Mouse (Mus musculus): ENCODE measurements around the gene Adam1a.
"Not testable (repeated sequence)": the region's sequence is repeated elsewhere in the genome, so short reads cannot be mapped to it uniquely, and the experiment has no call there.

Adam1a gene

DNA sequence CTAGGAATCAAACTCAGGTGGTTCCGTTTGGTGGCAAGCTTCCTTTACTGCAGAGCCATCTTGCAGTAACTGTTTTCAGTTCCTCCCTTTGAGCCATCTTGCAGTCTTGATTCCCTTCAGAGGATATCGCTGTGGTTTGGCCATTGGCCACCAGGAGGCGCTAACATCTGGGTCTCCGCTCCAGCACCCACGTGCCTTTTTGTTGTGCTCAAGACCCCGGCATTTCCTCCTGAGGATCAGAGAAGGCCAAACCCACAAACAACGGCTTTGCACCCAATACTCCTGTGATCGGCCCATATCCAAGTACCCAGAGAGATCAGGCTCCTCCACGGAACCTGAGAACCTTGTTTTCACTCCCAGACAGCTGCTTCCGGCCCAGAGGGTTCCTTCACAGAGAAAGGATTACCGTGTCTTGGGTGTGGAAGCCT, 19.2 kb upstream of the Adam1a start:
- peak; percentile 90 for DNase-seq (ENCODE audit: low spot score)

GRCm38 (mm10) chr5:121562436-121562835, 17.2 kb upstream of the Adam1a start:
- no peak for DNase-seq (ENCODE audit: low spot score)

DNA sequence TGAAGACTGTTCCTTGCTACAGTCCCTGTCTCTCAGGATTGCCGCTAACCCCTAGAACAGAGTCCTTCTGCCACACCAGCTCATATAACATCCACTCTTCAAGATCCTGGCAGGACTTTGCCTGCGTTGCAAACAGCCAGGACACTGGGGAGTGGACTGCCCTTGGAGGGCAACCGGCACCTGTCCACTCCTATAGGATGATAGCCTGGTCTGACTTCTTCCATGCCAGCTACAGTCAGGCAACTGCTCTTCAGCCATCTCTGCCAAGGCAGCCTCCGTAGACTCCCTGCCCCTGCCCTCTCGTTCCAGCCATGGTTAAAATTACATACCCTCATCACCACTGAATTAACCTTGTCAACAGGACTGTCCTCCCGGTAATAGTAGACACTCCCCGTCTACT, 3.9 kb upstream of the Adam1a start:
- no peak for DNase-seq (ENCODE audit: low spot score)

- no peak for DNase-seq (ENCODE audit: low spot score)
Observed at GRCm38 (mm10) chr5:121547084-121547483, 1.8 kb upstream of the Adam1a start.

DNA sequence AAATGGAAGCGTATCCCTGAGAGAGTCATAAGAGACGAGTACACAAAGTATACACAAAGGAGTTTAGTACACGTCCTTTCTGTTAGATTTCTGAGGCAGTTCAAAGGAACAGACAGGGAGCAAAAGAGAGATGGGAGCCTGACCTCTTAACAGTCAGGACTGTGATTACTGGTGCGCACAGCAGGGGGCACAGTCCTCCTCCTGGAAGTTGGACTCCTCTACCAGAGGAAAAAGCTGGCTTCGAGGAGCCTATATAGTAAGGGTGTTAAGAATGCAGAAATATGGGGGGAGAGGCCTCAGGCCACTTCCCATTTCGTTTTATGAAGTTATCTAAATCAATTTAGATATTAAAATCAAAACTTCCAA, 1.2 kb upstream of the Adam1a start:
- DNase-seq (ENCODE audit: low spot score) = peak; percentile 60

GRCm38 (mm10) chr5:121545793-121546529, 679 bp upstream of the Adam1a start, which contains the start of gene Mapkapk5:
Gene Mapkapk5 (minus strand): TSS chr5:121545905.
- DNase-seq (ENCODE audit: low spot score) = peak; percentile 97

DNA sequence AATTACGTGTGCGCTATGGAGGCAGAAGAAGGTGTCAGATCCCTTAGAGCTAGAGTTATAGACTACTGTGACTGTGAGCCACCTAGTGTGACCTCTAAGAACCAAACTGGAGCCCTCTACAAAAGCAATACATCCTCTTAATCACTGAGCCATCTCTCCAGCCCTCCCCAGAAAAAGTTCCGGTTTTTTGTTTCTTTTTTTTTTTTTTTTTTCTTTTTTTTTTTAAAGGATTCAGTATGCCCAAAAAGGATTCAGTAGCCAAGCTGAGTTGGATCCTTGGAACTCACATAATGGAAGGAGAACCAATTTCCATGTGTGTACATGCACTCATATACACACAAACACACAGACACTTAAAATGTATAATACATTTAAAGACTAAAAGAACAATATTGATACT, 1.9 kb downstream of the Adam1a start:
- no peak for DNase-seq (ENCODE audit: low spot score)

DNA sequence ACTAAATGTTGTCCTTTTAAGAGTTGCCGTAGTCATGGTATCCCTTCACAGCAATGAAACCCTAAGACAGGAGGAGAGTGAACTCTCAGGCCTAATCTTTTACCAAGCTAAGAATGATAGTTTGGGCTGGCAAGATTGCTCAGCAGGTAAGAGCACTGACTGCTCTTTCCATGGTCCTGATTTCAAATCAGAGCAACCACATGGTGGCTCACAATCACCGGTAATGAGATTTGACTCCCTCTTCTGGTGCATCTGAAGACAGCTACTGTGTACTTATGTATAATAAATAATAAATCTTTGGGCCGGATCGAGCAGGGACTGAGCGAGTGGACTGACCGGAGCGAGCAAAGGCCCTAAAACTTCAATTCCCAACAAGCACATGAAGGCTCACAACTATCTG, 4.0 kb downstream of the Adam1a start:
- no peak for DNase-seq (ENCODE audit: low spot score)

DNA sequence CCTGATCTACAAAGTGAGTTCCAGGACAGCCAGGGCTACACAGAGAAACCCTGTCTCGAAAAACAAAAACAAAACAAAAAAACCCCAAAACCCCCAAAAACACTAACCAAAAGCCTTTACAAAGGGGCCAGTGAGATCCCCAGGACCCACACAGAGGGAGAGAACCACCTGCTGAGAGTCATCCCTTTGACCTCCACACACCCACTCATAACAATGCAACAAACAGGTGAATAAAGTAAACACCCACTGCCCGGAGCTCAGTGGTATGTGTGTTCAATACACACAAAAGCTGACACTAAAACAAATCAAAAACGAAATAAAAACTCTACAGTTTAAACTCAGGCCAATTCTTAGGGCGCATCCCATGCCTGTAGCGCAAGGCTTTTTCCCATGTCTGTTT, 5.2 kb downstream of the Adam1a start:
- DNase-seq (ENCODE audit: low spot score) = no peak

- DNase-seq (ENCODE audit: low spot score) = no peak
Observed at GRCm38 (mm10) chr5:121537588-121537987, 7.7 kb downstream of the Adam1a start.

DNA sequence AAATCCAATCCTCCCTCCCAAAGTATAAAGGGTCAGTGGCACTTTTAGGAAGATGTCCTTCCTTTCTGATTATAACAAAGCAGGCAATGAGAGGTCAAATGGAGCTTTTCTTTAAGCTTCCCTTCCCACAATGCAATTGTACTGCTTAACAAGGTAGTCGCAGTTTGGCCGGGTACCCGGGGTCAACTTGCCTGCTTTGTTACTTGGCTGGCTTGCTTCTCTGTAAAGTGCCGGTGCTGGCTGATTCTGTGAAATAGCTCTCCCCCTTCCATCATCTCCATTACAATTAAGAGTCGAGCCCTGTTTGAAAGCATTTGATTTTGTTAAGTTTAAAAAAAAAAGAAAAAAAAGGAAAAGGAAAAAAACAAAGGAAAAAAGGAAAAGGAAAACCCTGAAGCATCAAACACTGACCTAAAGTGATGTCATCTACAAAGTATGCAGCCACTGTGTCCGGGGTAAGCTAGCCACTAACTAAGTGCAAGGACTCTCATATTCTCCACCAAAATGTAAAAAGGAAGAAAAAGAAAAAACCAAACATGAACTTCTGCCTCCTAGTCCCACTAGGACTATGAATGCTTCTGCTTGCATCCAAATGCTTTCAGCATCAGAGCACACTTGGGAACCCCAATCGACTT, 8.2 kb downstream of the Adam1a start:
- DNase-seq (ENCODE audit: low spot score) = no peak

DNA sequence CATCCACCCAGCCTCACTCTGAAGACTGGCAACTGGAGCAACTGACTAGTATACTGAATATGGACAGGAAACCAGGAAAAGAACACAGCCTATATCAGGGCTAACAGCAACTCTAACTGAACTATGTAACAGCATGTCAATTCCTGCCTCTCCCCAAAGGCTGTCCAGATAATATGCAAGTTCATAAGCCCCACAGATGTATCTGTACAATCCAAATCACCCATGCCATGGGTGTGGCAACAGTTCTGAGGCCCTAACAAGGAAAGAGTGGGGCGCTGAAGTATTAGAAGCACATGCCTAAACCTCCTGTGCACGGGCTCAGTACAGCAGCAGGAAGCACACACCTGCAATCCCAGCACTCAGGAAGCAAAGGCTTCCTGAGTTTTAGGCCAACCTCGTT, 10.2 kb downstream of the Adam1a start:
- no peak for DNase-seq (ENCODE audit: low spot score)

DNA sequence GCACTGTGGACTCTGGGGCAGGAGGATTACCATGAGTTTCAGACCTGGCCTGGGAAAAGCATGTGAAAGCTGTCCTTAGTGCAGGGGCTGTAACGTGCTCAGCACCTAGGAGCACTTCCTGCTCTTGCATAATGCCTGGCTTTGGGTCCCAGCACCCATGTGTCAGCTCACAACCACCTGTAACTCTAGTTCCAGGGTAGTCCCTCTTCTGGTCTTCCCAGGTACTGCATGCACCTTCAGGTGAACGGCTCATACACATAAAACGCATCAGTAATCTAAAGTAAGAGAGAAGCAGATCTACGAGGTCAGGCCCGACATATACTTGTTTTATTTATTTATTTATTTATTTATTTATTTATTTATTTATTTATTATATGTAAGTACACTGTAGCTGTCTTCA, 10.8 kb downstream of the Adam1a start:
- no peak for DNase-seq (ENCODE audit: low spot score)

GRCm38 (mm10) chr5:121526961-121527360, 18.3 kb downstream of the Adam1a start:
- no peak for DNase-seq (ENCODE audit: low spot score)

GRCm38 (mm10) chr5:121526526-121526925, 18.8 kb downstream of the Adam1a start:
- no peak for DNase-seq (ENCODE audit: low spot score)

DNA sequence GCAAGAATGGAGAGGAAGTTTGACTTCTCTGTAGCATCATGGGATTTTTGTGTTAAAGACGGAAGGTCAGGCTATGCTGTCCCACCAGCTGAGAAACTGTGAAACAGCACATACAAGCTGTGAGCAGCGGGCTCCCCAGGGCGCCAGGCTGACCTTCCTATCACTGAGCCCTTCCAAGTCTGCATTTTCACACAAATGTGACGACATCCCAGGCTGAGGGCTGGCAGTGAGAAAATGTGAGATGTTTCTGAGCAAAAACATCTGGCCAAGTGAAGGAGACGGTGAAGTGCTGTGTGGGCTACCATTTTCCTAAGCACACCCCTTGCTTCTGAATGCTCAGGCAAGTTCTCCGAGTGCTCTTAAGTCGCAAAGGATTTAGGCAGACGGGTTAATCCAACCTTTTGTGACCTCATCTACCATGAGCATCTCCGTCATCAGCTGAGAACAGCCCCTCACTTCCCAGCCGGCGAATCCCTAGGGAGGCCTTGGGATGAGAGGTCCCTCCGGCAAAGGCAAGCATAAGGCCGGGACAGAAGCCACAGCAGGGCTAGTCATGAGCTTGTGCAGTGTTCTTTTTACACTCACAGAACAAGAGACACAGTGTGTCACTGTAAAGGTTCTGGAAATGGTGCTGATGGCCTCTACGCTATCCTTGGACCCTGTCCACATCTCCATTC, 19.4 kb downstream of the Adam1a start:
- DNase-seq (ENCODE audit: low spot score) = no peak

- DNase-seq (ENCODE audit: low spot score) = not testable (repeated sequence)
Observed at GRCm38 (mm10) chr5:121519758-121520157, 25.5 kb downstream of the Adam1a start.

DNA sequence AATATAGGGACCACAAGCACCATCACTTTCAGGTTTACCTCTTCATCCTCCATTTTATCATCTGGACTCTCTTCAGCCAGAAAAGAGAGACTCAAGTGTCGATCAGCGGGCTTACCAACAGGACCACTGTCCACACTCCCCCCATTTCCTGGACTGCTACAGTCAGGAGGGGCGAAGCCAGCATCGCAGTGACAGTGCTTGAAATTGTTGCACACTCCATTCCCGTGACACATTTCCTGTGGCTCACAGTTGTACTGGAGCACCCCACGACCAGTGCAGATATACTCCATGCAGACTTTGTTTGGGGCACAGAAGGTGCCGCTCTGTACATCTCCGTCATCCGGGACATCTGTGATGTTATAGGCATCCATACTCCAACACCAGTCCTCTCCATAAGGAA, 26.3 kb downstream of the Adam1a start:
- no peak for DNase-seq (ENCODE audit: low spot score)

- no peak for DNase-seq (ENCODE audit: low spot score)
Observed at GRCm38 (mm10) chr5:121510009-121510408, 35.3 kb downstream of the Adam1a start.

DNA sequence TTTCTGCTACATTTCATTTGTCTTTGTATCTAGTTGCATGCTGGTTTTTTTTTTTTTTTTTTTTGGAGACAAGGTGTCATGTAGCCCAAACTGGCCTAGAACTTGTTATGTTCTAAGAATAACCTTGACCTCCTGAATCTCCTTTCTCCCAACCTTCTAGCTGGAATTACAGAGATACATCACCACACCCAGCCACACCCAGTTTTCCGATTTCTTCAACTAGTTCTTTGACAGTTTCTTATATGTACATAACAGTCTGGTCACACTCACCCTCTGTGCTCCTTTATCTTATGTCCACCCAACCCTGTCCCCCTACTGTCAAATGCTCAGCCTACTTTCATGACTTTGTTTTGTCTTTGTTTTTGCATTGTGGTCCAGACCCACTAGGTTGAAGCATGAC, 38.4 kb downstream of the Adam1a start:
- DNase-seq (ENCODE audit: low spot score) = no peak

DNA sequence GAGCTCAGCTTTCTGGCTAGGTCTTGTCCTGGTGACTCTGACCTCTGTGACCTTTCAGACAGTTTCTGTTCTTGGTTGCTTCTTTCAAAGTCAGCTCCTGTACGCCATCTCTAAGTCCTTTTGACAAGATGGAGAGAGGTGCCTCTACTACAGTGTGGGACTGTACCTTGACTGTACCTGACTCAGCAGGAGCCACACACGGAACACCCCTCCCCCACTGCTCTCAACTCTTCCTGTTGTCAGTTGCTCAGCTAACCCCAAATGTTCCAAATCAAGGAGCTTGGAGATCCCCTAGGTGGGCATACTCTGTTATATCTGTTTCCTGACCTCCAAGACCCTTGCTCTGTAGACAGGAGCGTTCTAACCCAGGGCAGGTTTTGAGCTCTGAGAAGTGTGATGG, 42.1 kb downstream of the Adam1a start, which contains the start of gene Adam1b:
Gene Adam1b, minus strand, starts transcription at position 205 of the 400 bp plus-strand sequence.
- DNase-seq (ENCODE audit: low spot score) = no peak

- not testable (repeated sequence) for DNase-seq (ENCODE audit: low spot score)
Observed at GRCm38 (mm10) chr5:121501424-121501996, 43.8 kb downstream of the Adam1a start.

DNA sequence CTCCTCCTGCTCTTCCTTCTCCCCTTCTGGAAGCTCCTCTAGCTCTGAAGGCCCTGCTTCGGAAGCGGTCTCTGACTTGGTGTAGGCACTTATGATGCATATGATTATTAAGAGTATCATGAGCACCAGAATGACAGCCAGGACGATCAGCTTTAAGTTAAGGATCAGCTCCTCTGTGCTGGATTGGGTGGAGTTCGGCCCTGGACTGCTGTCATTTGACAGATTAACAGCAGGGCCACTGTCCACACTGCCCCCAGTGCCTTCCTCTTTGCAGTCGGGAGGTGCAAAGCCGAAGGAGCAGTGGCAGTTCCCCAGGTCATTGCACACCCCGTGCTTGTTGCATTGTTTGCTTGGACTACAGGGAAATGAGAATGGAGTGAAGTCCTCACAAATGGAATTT, 44.6 kb downstream of the Adam1a start:
- DNase-seq (ENCODE audit: low spot score) = no peak

All from urinary bladder, postnatal 14 days (tissue).